Mouse (Mus musculus): Measurements from ENCODE around the gene Galnt3.
A peak's percentile ranks its signal among the peaks of the same experiment; 100 is the strongest.

Gene Galnt3

GRCm38 (mm10) chr2:66103740-66104436 lies 20.9 kb downstream of the Galnt3 start:
- no peak for DNase-seq

- no peak for DNase-seq
These were observed 23.0 kb downstream of the Galnt3 start for GRCm38 (mm10) chr2:66101686-66102304.

- no peak for DNase-seq
These were observed 24.0 kb downstream of the Galnt3 start for GRCm38 (mm10) chr2:66100671-66101351.

GRCm38 (mm10) chr2:66100239-66100638 lies 24.6 kb downstream of the Galnt3 start:
- no peak for DNase-seq

- no peak for DNase-seq
These were observed 30.1 kb downstream of the Galnt3 start for GRCm38 (mm10) chr2:66094622-66095181.

- no peak for DNase-seq
These were observed 33.5 kb downstream of the Galnt3 start for GRCm38 (mm10) chr2:66091296-66091695.

- DNase-seq, result no peak
These were observed 42.9 kb downstream of the Galnt3 start for GRCm38 (mm10) chr2:66081876-66082275.

- DNase-seq, result no peak
These were observed 44.1 kb downstream of the Galnt3 start for GRCm38 (mm10) chr2:66080731-66081130.

- DNase-seq, result no peak
These were observed 55.3 kb downstream of the Galnt3 start for GRCm38 (mm10) chr2:66069454-66069853.

- DNase-seq, result no peak
These were observed 61.5 kb downstream of the Galnt3 start for GRCm38 (mm10) chr2:66063291-66063690.

GRCm38 (mm10) chr2:66044405-66045089 lies 80.2 kb downstream of the Galnt3 start:
- DNase-seq, result no peak

GRCm38 (mm10) chr2:66043441-66044404 lies 81.1 kb downstream of the Galnt3 start:
- no peak for DNase-seq

GRCm38 (mm10) chr2:66041917-66042419 lies 82.8 kb downstream of the Galnt3 start:
- DNase-seq, result peak; percentile 69

- DNase-seq, result no peak
These were observed 83.4 kb downstream of the Galnt3 start for GRCm38 (mm10) chr2:66041203-66041916.

- no peak for DNase-seq
These were observed 84.2 kb downstream of the Galnt3 start for GRCm38 (mm10) chr2:66040611-66041010.

- no peak for DNase-seq
These were observed 89.7 kb downstream of the Galnt3 start for GRCm38 (mm10) chr2:66034907-66035679.

Data from cerebellum, adult 8-10 months (tissue).